Mouse (Mus musculus) v-Abl transformed pro-B cells (cell line): ENCODE measurements around the gene Gstm6.
"Not testable (repeated sequence)": the region's sequence is repeated elsewhere in the genome, so short reads cannot be mapped to it uniquely, and the experiment has no call there.

Experiments
- in situ Hi-C, 2 experiments: fragments of 400-800 bp; cut with MboI; formaldehyde crosslinking; loops; one replicate each; pipeline ENCODE4 v1.15.1; 2025; ENCODE audit not compliant: unreplicated experiment in 2 of 2

Gstm6 gene

DNA sequence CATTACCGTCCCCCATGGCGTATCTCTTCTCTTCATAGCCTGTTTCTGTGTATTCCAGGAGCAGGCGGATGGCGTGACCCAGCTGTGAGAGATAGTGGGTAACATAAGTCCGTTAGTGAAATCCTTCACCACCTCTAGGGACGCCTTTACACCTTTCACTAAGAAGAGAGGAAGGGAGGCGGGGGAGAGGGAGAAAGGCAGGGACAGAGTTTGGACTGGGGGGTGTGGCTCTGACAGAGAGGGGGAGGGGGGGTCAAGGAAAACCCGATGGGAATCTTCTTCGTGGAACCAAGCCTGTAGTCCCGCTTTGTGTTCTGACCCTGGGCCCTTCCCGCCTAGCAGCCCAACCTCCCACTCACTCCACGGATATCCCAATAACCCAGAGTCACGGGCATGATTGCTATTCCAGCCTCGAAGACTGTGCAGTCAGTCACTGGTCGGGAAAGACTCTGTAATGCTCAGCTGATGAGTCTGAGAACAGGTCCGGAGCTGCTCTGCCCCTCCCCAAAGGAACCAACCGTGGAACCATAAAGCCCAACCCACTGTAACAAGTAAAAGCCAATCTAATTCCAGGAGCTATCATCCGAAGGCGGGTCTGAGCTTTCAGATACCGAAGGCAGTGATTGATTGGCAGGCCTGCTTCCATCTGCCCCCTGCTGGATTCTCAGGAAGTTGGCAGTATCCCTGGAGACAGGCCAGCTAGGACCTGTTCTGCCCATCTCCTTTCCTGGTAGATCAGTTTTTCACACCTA, at the start of gene Gstm6:
Gene Gstm6, minus strand, starts transcription at position 511 of the 752 bp plus-strand sequence.
- in situ Hi-C loops, result no loop called here

DNA sequence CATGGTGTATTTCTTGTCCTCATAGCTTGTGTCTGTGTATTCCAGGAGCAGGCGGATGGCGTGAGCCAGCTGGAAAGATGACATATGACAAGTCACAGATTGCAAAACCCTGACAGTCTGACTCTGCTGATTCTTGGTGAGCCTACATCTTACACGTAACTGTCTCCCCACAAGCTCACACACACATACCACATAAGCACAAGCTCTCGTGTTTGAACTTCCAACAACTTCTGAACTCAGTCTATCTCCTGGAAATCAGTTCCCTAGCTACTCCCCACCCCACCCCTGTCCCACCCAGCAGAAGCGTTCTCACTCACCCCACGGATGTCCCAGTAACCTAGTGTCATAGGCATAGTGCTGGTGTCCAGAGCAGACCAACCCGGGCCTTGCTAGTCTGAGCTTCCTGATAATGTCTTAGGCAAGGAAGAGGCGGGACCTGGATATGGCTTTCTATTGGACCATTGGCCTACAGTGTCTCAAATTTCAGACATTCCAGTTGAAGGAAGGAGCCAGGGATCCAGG, 42.6 kb upstream of the Gstm6 start, which contains the start of gene Gstm2:
Gene Gstm2, minus strand, starts transcription at position 413 of the 522 bp plus-strand sequence.
- in situ Hi-C loops, result no loop called here

DNA sequence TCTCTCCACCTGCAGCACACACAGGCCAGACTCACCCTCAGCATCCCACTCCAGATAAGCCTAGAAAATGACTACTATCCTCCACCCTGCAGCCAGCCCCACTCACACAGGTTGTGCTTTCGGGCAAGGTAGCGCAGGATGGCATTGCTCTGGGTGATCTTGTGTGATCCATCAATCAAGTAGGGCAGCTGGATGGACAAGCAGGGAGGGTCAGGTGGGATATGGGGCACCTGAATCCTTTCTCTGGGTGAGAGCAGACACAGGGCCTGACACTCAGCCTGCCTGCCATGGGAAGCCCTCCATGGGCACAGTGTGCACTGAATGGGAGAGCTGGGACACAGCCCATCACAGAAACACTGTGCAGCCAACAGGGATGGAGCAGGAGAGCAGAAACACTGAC, 41.6 kb upstream of the Gstm6 start:
- in situ Hi-C loops, result not testable (repeated sequence)

DNA sequence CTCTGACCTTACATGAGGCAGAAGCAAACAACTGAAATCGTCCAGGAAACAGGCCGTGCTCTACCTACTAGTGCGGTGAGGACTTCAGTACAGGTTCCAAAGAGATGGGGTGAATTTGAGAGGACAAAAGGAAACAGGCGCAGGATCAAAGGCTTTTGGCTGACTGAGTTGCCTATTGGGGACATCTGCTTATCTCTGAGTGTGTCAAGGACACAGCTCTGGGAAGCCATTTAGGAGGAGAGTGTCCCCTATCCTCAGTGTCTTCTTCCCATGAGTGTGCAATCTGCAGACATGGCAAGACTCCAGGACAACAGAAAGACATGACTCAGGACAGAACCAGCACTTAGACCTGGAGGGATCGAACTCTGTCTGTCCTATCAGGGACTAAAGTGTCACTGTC, 40.9 kb upstream of the Gstm6 start:
- in situ Hi-C loops, result no loop called here

DNA sequence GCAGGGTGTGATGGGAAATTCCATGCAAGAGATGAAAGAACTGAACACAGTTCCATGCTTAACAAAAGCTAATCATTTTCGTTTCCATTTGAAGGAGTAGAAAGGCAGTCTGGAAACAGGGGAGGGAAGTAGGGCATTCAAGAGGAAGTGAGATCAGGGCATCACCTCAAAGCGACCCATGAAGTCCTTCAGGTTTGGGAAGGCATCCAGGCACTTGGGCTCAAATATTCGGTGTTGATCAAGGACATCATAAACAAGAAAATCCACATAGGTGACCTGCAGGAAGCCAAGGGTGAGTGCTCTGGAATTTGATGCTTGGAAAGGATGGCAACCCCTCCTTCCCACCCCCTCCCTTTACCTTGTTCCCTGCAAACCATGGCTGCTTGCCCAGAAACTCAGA, 40.2 kb upstream of the Gstm6 start:
- in situ Hi-C loops, result no loop called here

DNA sequence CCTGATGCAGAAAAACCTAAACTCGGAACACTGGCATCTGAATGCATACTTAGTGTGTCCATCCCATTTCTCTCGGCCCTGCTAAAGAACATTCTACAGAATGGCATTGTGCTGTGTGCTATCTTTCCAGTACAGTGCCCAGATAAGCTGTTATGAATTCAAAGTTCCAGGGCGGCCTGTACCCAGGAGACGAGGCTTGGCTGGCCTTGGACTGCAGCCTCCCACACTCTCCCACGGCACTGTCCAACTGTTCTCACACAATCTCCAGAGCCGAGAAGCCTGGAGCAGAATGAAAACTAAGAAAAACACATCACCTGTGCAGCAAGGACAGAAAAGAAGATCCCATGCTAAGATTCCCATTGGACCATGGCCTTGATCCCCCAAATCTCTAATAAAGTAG, 39.2 kb upstream of the Gstm6 start:
- in situ Hi-C loops, result no loop called here

DNA sequence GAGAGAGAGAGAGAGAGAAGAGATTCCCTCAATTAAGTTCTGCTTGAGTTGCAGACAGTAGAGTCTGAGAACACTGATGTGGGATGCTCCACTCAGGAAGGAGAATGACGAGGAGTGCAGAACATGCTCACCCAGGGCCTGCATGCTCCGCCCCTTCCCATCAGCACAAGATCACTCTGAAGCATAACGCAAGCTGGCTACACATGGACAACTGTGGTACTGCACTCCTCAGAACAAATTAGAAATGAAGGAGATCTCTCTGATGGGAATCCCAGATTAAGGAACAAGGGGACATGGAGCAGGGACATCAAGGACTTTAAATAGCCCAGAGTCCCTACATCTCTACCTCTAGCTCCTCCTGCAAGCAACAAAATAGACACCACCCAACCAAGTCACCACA, 37.7 kb upstream of the Gstm6 start:
- in situ Hi-C loops, result no loop called here

DNA sequence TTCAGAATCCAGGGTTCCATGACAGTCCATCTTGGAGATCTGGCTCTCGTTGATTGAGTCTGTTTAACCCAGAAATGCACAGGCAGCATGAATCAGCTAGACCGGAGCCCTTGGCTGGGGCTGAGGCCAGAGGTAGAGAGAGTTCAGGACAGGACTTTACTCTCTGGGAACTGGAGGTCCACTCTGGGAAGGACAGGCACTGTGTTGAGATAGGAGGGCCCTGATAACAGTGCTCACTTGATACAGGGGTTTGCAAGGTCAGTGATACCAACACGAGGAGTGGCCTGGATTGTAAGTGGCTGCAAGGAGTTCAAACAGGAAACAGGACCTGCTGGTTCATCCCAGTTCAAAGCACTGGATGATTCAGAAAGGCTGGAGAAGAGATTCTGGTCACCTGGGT, 34.1 kb upstream of the Gstm6 start:
- in situ Hi-C loops, result no loop called here

DNA sequence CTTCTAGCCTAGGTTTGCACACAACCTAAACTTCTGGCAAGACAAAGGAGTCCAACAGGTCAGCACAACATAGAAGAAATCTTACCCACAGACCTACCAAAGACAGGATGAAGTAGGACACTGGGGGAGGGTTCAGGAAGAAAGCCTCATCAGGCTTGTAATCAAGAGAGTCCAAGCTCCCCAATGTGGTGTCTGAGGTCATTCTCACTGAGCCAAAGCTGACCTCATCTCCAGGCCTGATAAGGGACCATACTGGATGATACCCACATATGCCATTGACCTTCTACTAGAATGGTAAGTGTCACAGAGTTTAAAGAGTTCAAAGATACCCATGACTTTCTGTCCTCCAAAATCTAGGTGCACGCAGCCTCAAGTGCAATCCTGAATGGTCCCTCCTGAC, 30.7 kb upstream of the Gstm6 start:
- in situ Hi-C loops, result no loop called here

DNA sequence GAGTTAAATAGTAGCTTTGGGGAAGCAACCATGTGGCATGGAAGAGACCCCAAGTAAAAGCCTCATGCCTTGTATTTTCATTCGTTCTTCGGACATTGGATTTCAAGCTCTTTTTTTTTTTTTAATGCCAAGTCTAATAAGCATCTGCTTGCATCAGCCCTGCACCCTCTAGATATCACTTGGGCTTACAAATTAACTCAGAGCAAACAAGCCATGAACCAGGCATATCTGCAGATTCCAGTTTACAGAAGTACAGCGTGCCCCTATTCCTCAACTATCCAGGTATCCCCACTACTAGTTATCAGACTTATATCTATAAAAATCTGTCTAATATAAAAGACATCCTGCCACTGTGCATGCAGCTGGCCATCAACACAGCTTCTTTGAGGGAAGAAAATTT, 28.5 kb upstream of the Gstm6 start:
- in situ Hi-C loops, result no loop called here

DNA sequence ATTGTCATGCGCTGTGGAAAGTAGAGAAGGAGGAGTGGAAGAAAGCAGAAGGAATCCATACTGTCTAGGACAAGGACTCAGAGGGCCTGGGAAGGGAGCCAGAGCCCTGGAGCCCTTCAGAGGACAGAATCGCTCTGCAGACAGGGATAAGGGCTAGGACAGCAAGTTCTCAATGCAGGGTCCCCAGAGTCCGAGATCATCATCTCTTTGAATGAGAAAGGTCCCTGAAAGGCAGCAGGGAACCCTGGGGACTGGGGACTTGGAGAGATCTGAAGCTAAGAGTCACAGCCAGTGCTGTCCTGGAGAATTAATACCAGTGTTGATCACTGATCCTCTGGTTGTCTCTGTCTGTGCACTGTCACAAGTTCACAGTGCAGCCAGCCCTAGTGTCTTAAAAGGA, 27.6 kb upstream of the Gstm6 start:
- in situ Hi-C loops, result not testable (repeated sequence)

DNA sequence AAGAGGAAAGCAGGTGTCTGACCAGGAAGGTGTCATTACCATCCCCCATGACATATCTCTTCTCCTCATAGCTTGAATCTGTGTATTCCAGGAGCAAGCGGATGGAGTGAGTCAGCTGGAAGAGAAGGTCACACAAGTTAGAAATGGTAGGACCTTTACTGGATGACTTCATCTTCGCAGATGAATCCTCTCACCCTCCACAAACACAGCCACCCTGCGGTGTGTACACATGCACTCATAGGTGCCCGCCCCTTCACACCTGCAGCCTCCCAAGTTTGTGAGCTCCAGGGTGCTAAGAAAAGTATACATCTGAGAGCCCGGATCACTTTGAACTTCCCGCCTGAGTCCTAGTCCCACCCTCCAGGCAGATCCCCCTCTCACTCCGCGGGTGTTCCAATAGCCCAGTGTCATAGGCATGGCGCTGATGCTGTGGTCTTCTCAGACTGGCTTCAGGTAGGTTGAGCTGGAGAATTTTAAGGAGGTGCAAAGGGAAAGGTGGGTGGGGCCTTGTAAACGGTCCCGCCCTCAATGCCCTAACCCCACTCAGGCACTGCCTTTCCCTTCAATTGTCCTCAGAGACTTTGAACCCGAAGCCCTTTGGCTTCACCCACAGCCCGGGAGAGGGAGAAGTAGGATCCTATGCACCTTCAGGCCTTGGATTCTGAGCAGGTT, 25.3 kb upstream of the Gstm6 start, which contains the start of gene Gstm3:
Gene Gstm3, minus strand, starts transcription at position 560 of the 672 bp plus-strand sequence.
- in situ Hi-C loops, result no loop called here

DNA sequence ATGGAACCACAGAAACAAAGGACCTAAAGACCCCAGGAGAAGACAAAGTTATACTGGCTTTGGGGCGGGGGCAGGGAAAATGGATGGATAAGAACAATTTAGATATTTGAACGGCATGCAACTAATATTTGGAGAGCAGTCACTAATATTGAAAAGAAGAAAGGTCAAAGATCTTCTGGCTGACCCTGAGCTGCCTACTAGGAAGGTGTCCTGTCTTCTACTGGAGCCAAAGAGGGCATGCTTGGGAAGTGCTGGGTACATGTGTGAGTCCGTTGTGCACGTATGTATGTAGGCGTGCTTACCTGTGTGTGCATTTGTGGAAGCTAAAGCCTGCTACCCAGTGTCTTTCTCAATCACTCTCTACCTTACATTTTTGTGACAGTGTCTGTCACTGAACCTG, 23.1 kb upstream of the Gstm6 start:
- in situ Hi-C loops, result no loop called here

DNA sequence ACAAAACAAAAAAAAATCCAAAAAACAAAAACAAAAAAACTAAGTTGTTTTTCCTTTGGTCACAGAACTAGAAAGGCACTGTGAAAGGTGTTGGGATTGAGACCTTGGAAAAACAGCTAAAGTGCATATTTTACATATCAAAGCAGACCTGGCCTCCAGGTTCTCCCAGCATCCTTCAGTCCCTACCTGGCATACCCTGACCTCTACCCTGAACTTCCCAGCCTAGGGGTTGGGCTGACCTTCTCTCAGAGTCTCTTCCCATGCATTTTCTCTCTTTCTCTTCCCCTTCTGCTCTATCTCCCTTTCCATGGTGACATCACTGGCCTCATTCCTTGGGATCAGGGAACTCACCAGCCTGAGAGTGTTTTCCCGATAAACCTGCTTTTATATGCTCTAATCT, 22.0 kb upstream of the Gstm6 start:
- in situ Hi-C loops, result no loop called here

DNA sequence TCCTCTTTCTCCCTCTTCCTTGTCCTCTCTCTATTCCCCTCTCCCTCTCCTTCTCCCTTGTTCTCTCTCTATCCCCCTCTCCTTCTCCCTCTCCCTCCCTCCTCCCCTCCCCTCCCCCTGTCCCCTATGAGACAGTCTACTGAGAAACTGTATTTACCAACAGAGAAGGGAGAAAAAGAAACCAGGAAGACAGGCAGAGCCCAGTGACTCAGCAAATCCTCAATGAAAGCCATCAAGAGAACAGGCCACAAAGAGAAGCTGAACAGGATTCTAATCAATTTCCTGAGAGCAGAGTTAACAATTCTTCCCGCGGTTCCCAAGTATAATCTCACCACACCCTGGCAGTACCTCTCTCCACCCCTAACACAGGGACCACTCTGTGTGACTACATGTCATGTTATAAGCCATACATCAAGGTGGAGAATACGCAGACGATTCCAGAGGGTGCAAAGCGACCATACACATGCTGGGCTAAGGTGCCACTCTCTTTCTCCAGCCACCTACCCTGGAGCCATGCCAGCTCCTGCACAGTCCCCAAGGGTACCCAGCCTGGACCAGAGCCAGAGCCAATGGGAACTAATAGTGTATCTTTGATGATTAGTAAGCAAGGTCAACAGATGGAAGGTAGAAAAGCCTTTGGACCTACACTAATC, 21.2 kb upstream of the Gstm6 start:
- in situ Hi-C loops, result no loop called here

DNA sequence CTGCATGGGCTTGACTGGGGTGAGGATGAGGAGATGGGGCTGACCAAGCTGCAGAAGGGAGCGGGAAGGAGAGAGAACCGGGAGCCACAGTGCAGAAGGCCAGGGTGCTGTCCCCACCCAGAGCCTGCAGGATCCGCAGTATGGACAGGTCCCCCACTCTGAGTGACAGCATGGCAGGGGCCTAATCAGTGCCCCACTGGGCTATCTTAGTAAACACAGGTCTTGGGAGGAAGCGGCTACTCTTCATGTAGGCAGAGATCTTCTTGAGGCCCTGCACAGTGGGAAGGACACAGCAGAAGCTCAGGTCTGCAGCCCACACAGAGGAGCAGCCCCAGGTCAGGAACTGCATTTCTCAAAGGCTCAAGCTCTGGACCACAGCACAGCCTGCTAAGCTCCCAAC, 20.5 kb upstream of the Gstm6 start:
- in situ Hi-C loops, result no loop called here

DNA sequence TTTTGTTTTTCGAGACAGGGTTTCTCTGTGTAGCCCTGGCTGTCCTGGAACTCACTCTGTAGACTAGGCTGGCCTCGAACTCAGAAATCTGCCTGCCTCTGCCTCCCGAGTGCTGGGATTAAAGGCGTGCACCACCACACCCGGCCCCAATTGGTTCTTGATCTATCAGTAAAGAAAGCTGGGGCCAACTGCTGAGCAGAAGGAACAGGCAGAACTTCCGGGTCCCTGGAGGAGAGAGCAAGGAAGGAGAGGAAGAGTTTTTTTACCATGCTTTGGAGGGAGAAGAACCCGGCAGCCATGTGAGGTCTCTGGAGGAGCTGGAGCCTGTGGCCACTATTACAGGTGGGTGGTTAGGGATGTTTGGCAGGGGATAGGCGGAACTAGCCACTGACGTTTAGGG, 11.7 kb upstream of the Gstm6 start:
- in situ Hi-C loops, result not testable (repeated sequence)

DNA sequence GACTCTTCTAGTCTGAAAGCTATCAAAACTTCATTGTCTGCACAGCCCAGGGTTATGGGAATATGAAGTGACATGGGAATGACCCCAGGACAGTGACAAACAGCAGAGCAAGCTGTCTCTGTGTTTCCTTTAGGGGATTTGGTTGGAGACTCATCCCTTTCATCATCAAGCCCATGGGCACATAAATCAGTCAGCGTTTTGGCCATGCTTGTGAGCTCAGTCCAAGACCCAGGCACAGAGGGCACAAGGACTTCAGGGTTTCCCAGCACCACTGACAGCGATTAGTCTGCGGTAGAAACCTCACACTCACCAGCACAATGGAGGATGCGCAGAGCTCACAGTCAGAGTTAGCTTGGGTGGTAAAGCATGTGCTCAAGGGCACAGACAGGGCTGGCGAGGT, 10.4 kb upstream of the Gstm6 start:
- in situ Hi-C loops, result loop anchor here in 1 of 2 experiments (5.0 kb wide), 1 partner anchor 108 kb away; no protein-coding TSS in a partner anchor

DNA sequence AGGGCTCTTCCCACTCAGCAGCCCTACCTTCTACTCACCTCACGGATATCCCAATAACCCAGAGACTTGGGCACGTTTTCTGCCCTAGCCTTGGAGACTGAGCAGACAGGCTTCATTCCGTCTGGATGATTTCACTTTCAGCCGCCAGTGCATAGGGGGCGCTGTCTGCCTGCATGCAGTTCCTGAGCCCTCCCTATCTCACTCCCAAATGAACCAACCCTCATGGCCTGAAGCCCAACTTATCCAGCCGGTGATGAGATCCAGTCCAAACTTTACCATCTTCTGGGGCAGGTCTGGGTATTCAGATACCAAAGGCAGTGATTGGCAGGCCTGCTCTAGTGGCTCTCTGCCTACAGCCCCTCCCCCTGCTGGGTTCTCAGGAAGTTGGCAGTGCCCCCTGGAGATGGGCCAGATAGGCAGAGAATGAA, 9.8 kb upstream of the Gstm6 start:
- in situ Hi-C loops, result loop anchor here in 1 of 2 experiments (5.0 kb wide), 1 partner anchor 109 kb away; no protein-coding TSS in a partner anchor

DNA sequence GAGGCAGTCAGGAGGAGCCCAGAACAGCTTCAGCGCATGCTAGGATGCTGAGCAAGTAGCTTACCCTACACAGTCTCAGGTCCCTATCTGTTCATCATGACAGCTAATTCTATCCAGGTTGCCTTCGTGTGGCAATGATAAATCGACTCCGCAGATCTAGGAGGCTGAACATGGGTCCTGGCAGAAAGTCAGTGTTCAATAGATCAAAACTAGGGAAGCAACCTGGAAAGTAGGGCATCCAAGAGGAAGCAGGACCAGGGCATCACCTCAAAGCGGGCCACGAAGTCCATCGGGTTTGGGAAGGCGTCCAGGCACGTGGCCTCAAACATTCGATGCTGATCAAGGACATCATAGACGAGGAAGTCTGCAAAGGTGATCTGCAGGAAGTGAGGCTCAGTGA, 7.0 kb upstream of the Gstm6 start:
- in situ Hi-C loops, result loop anchor here in 1 of 2 experiments (5.0 kb wide), 1 partner anchor 112 kb away; no protein-coding TSS in a partner anchor

DNA sequence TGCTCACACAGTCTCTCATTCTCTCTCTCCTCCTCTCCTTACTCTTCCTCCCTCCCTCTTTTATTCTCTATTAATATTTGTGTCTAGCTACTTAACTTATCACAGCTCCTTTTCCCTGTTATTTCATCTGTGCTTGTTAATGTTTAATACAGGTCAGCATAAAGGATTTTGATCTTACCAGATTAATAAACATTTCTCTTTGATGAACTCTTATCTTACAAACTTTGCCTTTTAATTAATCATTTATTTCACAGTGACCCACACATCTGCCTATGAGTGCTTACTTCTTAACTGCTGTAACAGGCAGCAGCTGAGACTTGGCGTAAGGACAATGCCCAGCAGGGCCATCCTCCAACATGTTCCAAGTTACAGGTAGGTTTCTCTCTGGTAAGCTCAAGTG, 5.9 kb upstream of the Gstm6 start:
- in situ Hi-C loops, result not testable (repeated sequence)
